Mouse (Mus musculus): ENCODE data around the gene Hmgcr. TPM values are rescaled to one million over a fixed set of nuclear protein-coding genes. Genes with fewer than 3 reads are reported as not detected.

The Hmgcr gene
- polyA plus RNA-seq (2012; rRNA removed; ENCODE audit: low replicate concordance) = 7.9 and 9.1 TPM in 2 replicates

DNA sequence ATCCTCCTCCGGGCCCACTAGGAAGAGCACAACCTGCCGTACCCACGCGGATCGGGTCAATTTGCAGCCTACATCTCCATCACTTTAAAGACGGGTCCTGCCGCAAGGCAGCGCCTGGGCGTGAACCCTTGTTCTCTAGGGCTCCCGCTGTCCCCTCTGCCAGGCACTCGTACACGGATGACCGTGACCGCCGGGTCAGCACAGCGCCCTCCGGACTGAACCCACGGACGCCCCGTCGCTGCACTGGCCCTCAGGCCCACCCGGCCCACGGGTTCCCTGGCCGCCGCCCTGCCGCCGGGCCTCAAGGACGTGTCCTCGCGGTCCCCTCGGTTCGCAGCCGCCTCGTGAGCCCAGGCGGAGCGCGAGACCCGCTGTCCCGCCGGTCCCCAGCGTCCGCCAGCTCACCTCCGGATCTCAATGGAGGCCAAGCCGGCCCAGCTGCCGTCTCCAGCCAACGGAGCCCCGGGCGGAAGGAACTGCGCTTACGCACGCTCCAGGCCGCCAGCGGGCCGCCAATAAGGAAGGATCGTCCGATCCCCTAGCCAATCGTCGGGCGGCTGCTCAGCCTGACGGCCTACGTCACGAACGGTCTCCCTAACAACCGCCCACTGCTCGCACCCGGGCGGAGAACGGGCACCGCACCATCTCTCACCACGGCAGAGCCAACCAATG, at the start of gene Hmgcr:
Gene Hmgcr, minus strand, starts transcription at position 531 of the 672 bp plus-strand sequence.

Other genes with a start within 250 kb of the Hmgcr start
- gene Ankdd1b, start 199.7 kb downstream of the Hmgcr start, polyA plus RNA-seq (2012; rRNA removed; ENCODE audit: low replicate concordance) = 0.18 and 0.39 TPM in 2 replicates
- not detected in 2 replicates for gene Gm17622, start 180.2 kb downstream of the Hmgcr start, polyA plus RNA-seq (2012; rRNA removed; ENCODE audit: low replicate concordance)
- 0.88 and 4.0 TPM in 2 replicates for gene Polk, start 128.4 kb downstream of the Hmgcr start, polyA plus RNA-seq (2012; rRNA removed; ENCODE audit: low replicate concordance)
- gene Col4a3bp, start 128.3 kb downstream of the Hmgcr start, polyA plus RNA-seq (2012; rRNA removed; ENCODE audit: low replicate concordance) = 11.4 and 23.4 TPM in 2 replicates
- gene Ankrd31, start 77.3 kb upstream of the Hmgcr start, polyA plus RNA-seq (2012; rRNA removed; ENCODE audit: low replicate concordance) = not detected in 2 replicates